Mouse (Mus musculus) lung, postnatal 0 days (tissue): ENCODE results near the gene Rgmb. TPM values are rescaled to one million over a fixed set of nuclear protein-coding genes. Genes with fewer than 3 reads are reported as not detected.
A peak's percentile ranks its signal among the peaks of the same experiment; 100 is the strongest.

Experiments used
- ATAC-seq: fragments of 200-750 bp; cut with Nextera tagmentation; 2 replicates; pipeline ENCODE4 v1.8.0; 2017; ENCODE audit warnings: moderate library complexity
- DNase-seq: peaks from one replicate; pipeline ENCODE4 v3.0.0-alpha.2; 2016; ENCODE audit warnings: low spot score
- H3K27ac ChIP-seq: fragments of 300-500 bp; sonication (generic); 2 replicates; pipeline ENCODE4 v1.5.1; 2014; ENCODE audit warnings: antibody characterized with exemption, mild to moderate bottlenecking, low read length, mixed read lengths
- H3K27me3 ChIP-seq: fragments of 300-500 bp; sonication (generic); replicated peaks from 2 replicates; pipeline ENCODE4 v1.6.1; 2014; ENCODE audit warnings: low read length, mixed read lengths; ENCODE audit not compliant: insufficient read depth
- H3K36me3 ChIP-seq: fragments of 300-500 bp; sonication (generic); 2 replicates; pipeline ENCODE4 v1.6.1; 2014; ENCODE audit warnings: low read length, mixed read lengths; ENCODE audit not compliant: insufficient read depth
- H3K4me1 ChIP-seq: fragments of 300-500 bp; sonication (generic); 2 replicates; pipeline ENCODE4 v1.6.1; 2014; ENCODE audit warnings: antibody characterized with exemption, low read depth, low read length, mixed read lengths; ENCODE audit not compliant: insufficient read depth
- H3K4me2 ChIP-seq: fragments of 300-500 bp; sonication (generic); replicated peaks from 2 replicates; pipeline ENCODE4 v1.6.1; 2014; ENCODE audit warnings: low read depth, mild to moderate bottlenecking, low read length, moderate library complexity, mixed read lengths
- H3K4me3 ChIP-seq: fragments of 300-500 bp; sonication (generic); 2 replicates; pipeline ENCODE4 v1.5.1; 2014; ENCODE audit warnings: low read depth, low read length
- H3K9ac ChIP-seq: fragments of 300-500 bp; sonication (generic); replicated peaks from 2 replicates; pipeline ENCODE4 v1.6.1; 2014; ENCODE audit warnings: low read depth, mild to moderate bottlenecking
- H3K9me3 ChIP-seq: fragments of 300-500 bp; sonication (generic); 2 replicates; pipeline ENCODE4 v1.6.1; 2016; ENCODE audit warnings: low read length, mixed read lengths
- CTCF ChIP-seq: IDR thresholded peaks from 2 replicates; pipeline ENCODE4 v1.5.1; 2016; ENCODE audit warnings: antibody characterized with exemption, mild to moderate bottlenecking
- EP300 ChIP-seq: IDR thresholded peaks from 2 replicates; pipeline ENCODE4 v1.6.1; 2016; ENCODE audit warnings: antibody characterized with exemption, mild to moderate bottlenecking, control low read depth
- WGBS: fragments of 180-500 bp; shearing (Covaris S2); extraction: QIAGEN DNeasy Blood & Tissue Kit; methylation state at CpG from one replicate; pipeline ENCODE4 v1.1.7; 2014; 5-methylcytosine and 5-hydroxymethylcytosine counted together
- polyA plus RNA-seq: library from polyadenylated mRNA; unstranded; fragments of >200 nt; fragmentation: Nextera tagmentation; extraction: Ambion mirVana; gene quantifications from 2 replicates; pipeline ENCODE4 v1.2.1, GENCODE M21; 2015

Rgmb gene
- polyA plus RNA-seq: 15.2 and 15.9 TPM in 2 replicates

- DNase-seq: peak; percentile 57
- peak; percentile 3; the same call in 1 of the 2 replicates for ATAC-seq
- Histone ChIP-seq H3K27me3 (no peaks in the 10 kb centered on the region), H3K4me1 (peaks cover 5% of the 10 kb centered on the region; the same call in 1 of the 2 replicates), H3K27ac (peak within 1 kb of the TSS; percentile 32; the same call in 1 of the 2 replicates), H3K4me3 (peak within 1 kb of the TSS; percentile 53), H3K9ac (peak within 1 kb of the TSS; percentile 30), H3K9me3 (no peaks in the 10 kb centered on the region), H3K36me3 (no peaks in the 10 kb centered on the region), H3K4me2 (peak within 1 kb of the TSS; percentile 95)
- WGBS: under 1% methylated on average over 45 of the region's 55 CpGs
- TF ChIP-seq EP300 (no peak), CTCF (peak; percentile 40)
Observed at GRCm38 (mm10) chr17:15830766-15831644, at the start of gene Rgmb. Gene Rgmb (minus strand): TSS chr17:15831039.

- Histone ChIP-seq H3K9me3 (no peaks in the 10 kb centered on the region), H3K36me3 (no peaks in the 10 kb centered on the region), H3K4me1 (no peaks in the 10 kb centered on the region), H3K27ac (no peak overlapping the region), H3K9ac (no peak overlapping the region), H3K4me2 (no peak overlapping the region), H3K4me3 (no peak overlapping the region), H3K27me3 (no peaks in the 10 kb centered on the region)
- 67% methylated on average over 6 of the region's 6 CpGs for WGBS
- ATAC-seq (no peak), DNase-seq (no peak)
- TF ChIP-seq EP300: no peak
- TF ChIP-seq CTCF: no peak
Observed at GRCm38 (mm10) chr17:15874765-15875164, 43.9 kb upstream of the Rgmb start.

- H3K4me3 ChIP-seq: no peak overlapping the region
- TF ChIP-seq CTCF (no peak), EP300 (no peak)
- H3K27ac ChIP-seq: no peak overlapping the region
- H3K36me3 ChIP-seq: no peaks in the 10 kb centered on the region
- H3K9ac ChIP-seq: no peak overlapping the region
- H3K9me3 ChIP-seq: no peaks in the 10 kb centered on the region
- H3K27me3 ChIP-seq: no peaks in the 10 kb centered on the region
- H3K4me2 ChIP-seq: no peak overlapping the region
- no peaks in the 10 kb centered on the region for H3K4me1 ChIP-seq
- peak; percentile 65 for ATAC-seq
- peak; percentile 54 for DNase-seq
Observed at GRCm38 (mm10) chr17:15872093-15872492, 41.3 kb upstream of the Rgmb start.

GRCm38 (mm10) chr17:15865249-15865648 lies 34.4 kb upstream of the Rgmb start:
- DNase-seq (no peak), ATAC-seq (no peak)
- WGBS: 77% methylated on average over 1 of the region's 1 CpGs
- Histone ChIP-seq H3K4me3 (no peak overlapping the region), H3K4me1 (no peaks in the 10 kb centered on the region), H3K9me3 (no peaks in the 10 kb centered on the region), H3K4me2 (no peak overlapping the region), H3K27me3 (no peaks in the 10 kb centered on the region), H3K27ac (no peak overlapping the region), H3K36me3 (no peaks in the 10 kb centered on the region), H3K9ac (no peak overlapping the region)
- TF ChIP-seq CTCF (no peak), EP300 (no peak)

- Histone ChIP-seq H3K27me3 (no peaks in the 10 kb centered on the region), H3K4me3 (no peak overlapping the region), H3K27ac (no peak overlapping the region), H3K9ac (no peak overlapping the region), H3K9me3 (no peaks in the 10 kb centered on the region), H3K4me2 (no peak overlapping the region), H3K36me3 (no peaks in the 10 kb centered on the region), H3K4me1 (no peaks in the 10 kb centered on the region)
- DNase-seq: no peak
- no peak for TF ChIP-seq EP300
- TF ChIP-seq CTCF: no peak
- no peak for ATAC-seq
- 54% methylated on average over 4 of the region's 4 CpGs for WGBS
Observed at GRCm38 (mm10) chr17:15862355-15862754, 31.5 kb upstream of the Rgmb start.

- Histone ChIP-seq H3K36me3 (no peaks in the 10 kb centered on the region), H3K4me2 (no peak overlapping the region), H3K4me3 (no peak overlapping the region), H3K9ac (no peak overlapping the region), H3K9me3 (no peaks in the 10 kb centered on the region), H3K27me3 (no peaks in the 10 kb centered on the region), H3K27ac (no peak overlapping the region), H3K4me1 (no peaks in the 10 kb centered on the region)
- ATAC-seq (no peak), DNase-seq (no peak)
- WGBS: 61% methylated on average over 2 of the region's 2 CpGs
- no peak for TF ChIP-seq EP300
- no peak for TF ChIP-seq CTCF
Observed at GRCm38 (mm10) chr17:15853121-15853520, 22.3 kb upstream of the Rgmb start.
